Mouse (Mus musculus) erythroblast, adult 5-6 weeks (primary cell): ENCODE results near the gene BC061237. TPM values are rescaled to one million over a fixed set of nuclear protein-coding genes. Genes with fewer than 3 reads are reported as not detected.
"Not testable (repeated sequence)": the region's sequence is repeated elsewhere in the genome, so short reads cannot be mapped to it uniquely, and the experiment has no call there.

Experiments used
- ATAC-seq: replicated peaks from 2 replicates; pipeline ENCODE4 v1.8.0; 2016; ENCODE audit warnings: moderate number of reproducible peaks, mild to moderate bottlenecking, moderate TSS enrichment, inconsistent platforms; ENCODE audit not compliant: poor library complexity, low FRiP score, severe bottlenecking
- total RNA-seq, 2 experiments: library from RNA; stranded (forward) in 1 of 2; stranded (reverse) in 1 of 2; fragments of 150-400 nt in 1 of 2; fragments of 200-764, 138-1000 nt in 1 of 2; gene quantifications; 2 replicates each; pipeline versions ENCODE4 v1.2.3 to v1.2.4; 2015 to 2017; ENCODE audit warnings: low replicate concordance in 2 of 2

The BC061237 gene
- total RNA-seq (2015; ENCODE audit: low replicate concordance) (not detected in 2 replicates), total RNA-seq (2017; ENCODE audit: low replicate concordance) (not detected in 2 replicates)

- ATAC-seq: not testable (repeated sequence)
These were observed at the start of gene BC061237 for GRCm38 (mm10) chr14:44492163-44492562. Gene BC061237 (plus strand): TSS chr14:44492463.

- not testable (repeated sequence) for ATAC-seq
These were observed 25.7 kb downstream of the BC061237 start, which contains the start of gene Gm17093 for GRCm38 (mm10) chr14:44517976-44518375. Gene Gm17093 (plus strand): TSS chr14:44518276.

- ATAC-seq: not testable (repeated sequence)
These were observed 55.7 kb downstream of the BC061237 start for GRCm38 (mm10) chr14:44547961-44548360.

Other genes with a start within 250 kb of the BC061237 start
- gene Gm8220, start 206.9 kb upstream of the BC061237 start, total RNA-seq (2015; ENCODE audit: low replicate concordance): not detected in 2 replicates
- not detected in 2 replicates for gene Gm8220, start 206.9 kb upstream of the BC061237 start, total RNA-seq (2017; ENCODE audit: low replicate concordance)
- gene Gm5930, start 153.9 kb upstream of the BC061237 start, total RNA-seq (2015; ENCODE audit: low replicate concordance): not detected in 2 replicates
- not detected in 2 replicates for gene Gm5930, start 153.9 kb upstream of the BC061237 start, total RNA-seq (2017; ENCODE audit: low replicate concordance)
- gene Gm8229, start 127.1 kb upstream of the BC061237 start, total RNA-seq (2015; ENCODE audit: low replicate concordance): not detected in 2 replicates
- gene Gm8229, start 127.1 kb upstream of the BC061237 start, total RNA-seq (2017; ENCODE audit: low replicate concordance): not detected in 2 replicates
- gene Gm3371, start 81.8 kb upstream of the BC061237 start, total RNA-seq (2015; ENCODE audit: low replicate concordance): not detected in 2 replicates
- not detected in 2 replicates for gene Gm3371, start 81.8 kb upstream of the BC061237 start, total RNA-seq (2017; ENCODE audit: low replicate concordance)
- not detected in 2 replicates for gene Gm8232, start 58.8 kb upstream of the BC061237 start, total RNA-seq (2015; ENCODE audit: low replicate concordance)
- gene Gm8232, start 58.8 kb upstream of the BC061237 start, total RNA-seq (2017; ENCODE audit: low replicate concordance): not detected in 2 replicates
- gene Gm17093, start 25.8 kb downstream of the BC061237 start, total RNA-seq (2015; ENCODE audit: low replicate concordance): not detected in 2 replicates
- not detected in 2 replicates for gene Gm17093, start 25.8 kb downstream of the BC061237 start, total RNA-seq (2017; ENCODE audit: low replicate concordance)
- not detected in 2 replicates for gene Gm8247, start 90.7 kb downstream of the BC061237 start, total RNA-seq (2015; ENCODE audit: low replicate concordance)
- not detected in 2 replicates for gene Gm8247, start 90.7 kb downstream of the BC061237 start, total RNA-seq (2017; ENCODE audit: low replicate concordance)
- not detected in 2 replicates for gene Gm5624, start 135.5 kb downstream of the BC061237 start, total RNA-seq (2015; ENCODE audit: low replicate concordance)
- gene Gm5624, start 135.5 kb downstream of the BC061237 start, total RNA-seq (2017; ENCODE audit: low replicate concordance): not detected in 2 replicates
- gene Gm8257, start 214.0 kb downstream of the BC061237 start, total RNA-seq (2015; ENCODE audit: low replicate concordance): not detected in 2 replicates
- not detected in 2 replicates for gene Gm8257, start 214.0 kb downstream of the BC061237 start, total RNA-seq (2017; ENCODE audit: low replicate concordance)